Mouse (Mus musculus): ENCODE measurements around the gene Ifna9.
"Not testable (repeated sequence)": the region's sequence is repeated elsewhere in the genome, so short reads cannot be mapped to it uniquely, and the experiment has no call there.

Ifna9 gene

GRCm38 (mm10) chr4:88592285-88592684 is at the start of gene Ifna9:
TSS of gene Ifna9 (minus strand) at chr4:88592385.
- no peak for DNase-seq

- peak; percentile 60 to 68 for DNase-seq
Measured at GRCm38 (mm10) chr4:88641077-88641831, 49.1 kb upstream of the Ifna9 start.

- DNase-seq, result no peak
Measured at GRCm38 (mm10) chr4:88640704-88641076, 48.5 kb upstream of the Ifna9 start.

GRCm38 (mm10) chr4:88634311-88634710 is 42.1 kb upstream of the Ifna9 start, which contains the start of gene C87499:
TSS of gene C87499 (minus strand) at chr4:88634411.
- DNase-seq, result no peak

- DNase-seq, result no peak
Measured at GRCm38 (mm10) chr4:88603276-88603675, 11.1 kb upstream of the Ifna9 start, which contains the start of gene Ifna12. TSS of gene Ifna12 (minus strand) at chr4:88603376.

- no peak for DNase-seq
Measured at GRCm38 (mm10) chr4:88571698-88572097, 20.5 kb downstream of the Ifna9 start, which contains the start of gene Ifna14. TSS of gene Ifna14 (minus strand) at chr4:88571798.

- no peak for DNase-seq
Measured at GRCm38 (mm10) chr4:88561791-88562190, 30.4 kb downstream of the Ifna9 start.

- DNase-seq, result not testable (repeated sequence)
Measured at GRCm38 (mm10) chr4:88558145-88558544, 34.0 kb downstream of the Ifna9 start, which contains the start of gene Ifna15. TSS of gene Ifna15 (minus strand) at chr4:88558245.

- peak; percentile 42 to 51 for DNase-seq
Measured at GRCm38 (mm10) chr4:88550161-88550945, 41.8 kb downstream of the Ifna9 start.

GRCm38 (mm10) chr4:88547986-88548385 is 44.2 kb downstream of the Ifna9 start:
- no peak for DNase-seq

- DNase-seq, result no peak
Measured at GRCm38 (mm10) chr4:88543649-88544234, 48.4 kb downstream of the Ifna9 start.
